Mouse (Mus musculus) frontal cortex, postnatal 25 days (tissue): ENCODE measurements around the gene Zfp330.

Experiments used
- DNase-seq, 2 experiments: peaks; one replicate each; pipeline ENCODE4 v3.0.0; 2022; ENCODE audit warnings: low spot score in 2 of 2

Gene Zfp330

GRCm38 (mm10) chr8:82774093-82774422, at the start of gene Zfp330:
TSS of gene Zfp330 (minus strand) at chr8:82774160.
- peak; percentile 72 to 82 for DNase-seq

- no peak for DNase-seq
Measured at GRCm38 (mm10) chr8:82777945-82778344, 4.0 kb upstream of the Zfp330 start.

GRCm38 (mm10) chr8:82777406-82777805, 3.4 kb upstream of the Zfp330 start:
- no peak for DNase-seq

- DNase-seq = no peak
Measured at GRCm38 (mm10) chr8:82774482-82774881, 522 bp upstream of the Zfp330 start.

GRCm38 (mm10) chr8:82773332-82774092, 448 bp downstream of the Zfp330 start:
- no peak for DNase-seq

GRCm38 (mm10) chr8:82770886-82771285, 3.1 kb downstream of the Zfp330 start:
- no peak for DNase-seq

- DNase-seq = no peak
Measured at GRCm38 (mm10) chr8:82759071-82759470, 14.9 kb downstream of the Zfp330 start.

GRCm38 (mm10) chr8:82754946-82755345, 19.0 kb downstream of the Zfp330 start:
- DNase-seq = no peak

- no peak for DNase-seq
Measured at GRCm38 (mm10) chr8:82746617-82747016, 27.3 kb downstream of the Zfp330 start.

- DNase-seq = peak; percentile 58 to 68
Measured at GRCm38 (mm10) chr8:82743905-82744904, 29.8 kb downstream of the Zfp330 start.
